Mouse (Mus musculus) hindbrain, embryonic 11.5 days (tissue): Measurements from ENCODE around the gene Lyst. TPM values are rescaled to one million over a fixed set of nuclear protein-coding genes. Genes with fewer than 3 reads are reported as not detected.
"Not testable (repeated sequence)": the region's sequence is repeated elsewhere in the genome, so short reads cannot be mapped to it uniquely, and the experiment has no call there.

Source experiments
- ATAC-seq: fragments of 200-750 bp; cut with Nextera tagmentation; 2 replicates; pipeline ENCODE4 v1.8.0; 2017; ENCODE audit warnings: mild to moderate bottlenecking, moderate TSS enrichment, moderate library complexity; ENCODE audit not compliant: low FRiP score
- DNase-seq: peaks from one replicate; pipeline ENCODE4 v3.0.0-alpha.2; 2015; ENCODE audit warnings: low spot score
- H3K27ac ChIP-seq: fragments of 300-500 bp; sonication (generic); 2 replicates; pipeline ENCODE4 v1.5.1; 2014; ENCODE audit warnings: mild to moderate bottlenecking, low read depth, low read length
- H3K27me3 ChIP-seq: fragments of 300-500 bp; sonication (generic); 2 replicates; pipeline ENCODE4 v1.6.1; 2014; ENCODE audit warnings: mild to moderate bottlenecking, low read length, moderate library complexity, mixed read lengths; ENCODE audit not compliant: control insufficient read depth, insufficient read depth
- H3K36me3 ChIP-seq: fragments of 300-500 bp; sonication (generic); 2 replicates; pipeline ENCODE4 v1.6.1; 2014; ENCODE audit warnings: mild to moderate bottlenecking, low read length, moderate library complexity, mixed read lengths; ENCODE audit not compliant: control insufficient read depth, insufficient read depth
- H3K4me1 ChIP-seq: fragments of 300-500 bp; sonication (generic); replicated peaks from 2 replicates; pipeline ENCODE4 v1.6.1; 2014; ENCODE audit warnings: low read length, mixed read lengths; ENCODE audit not compliant: control insufficient read depth, insufficient read depth
- H3K4me2 ChIP-seq: fragments of 300-500 bp; sonication (generic); replicated peaks from 2 replicates; pipeline ENCODE4 v1.6.1; 2014; ENCODE audit warnings: mild to moderate bottlenecking, low read depth, low read length
- H3K4me3 ChIP-seq: fragments of 300-500 bp; sonication (generic); 2 replicates; pipeline ENCODE4 v1.5.1; 2014; ENCODE audit warnings: low read depth, low read length
- H3K9ac ChIP-seq: fragments of 300-500 bp; sonication (generic); 2 replicates; pipeline ENCODE4 v1.6.1; 2014; ENCODE audit warnings: low read depth, low read length
- H3K9me3 ChIP-seq: fragments of 300-500 bp; sonication (generic); 2 replicates; pipeline ENCODE4 v1.6.1; 2016; ENCODE audit warnings: low read length; ENCODE audit not compliant: control insufficient read depth
- WGBS: fragments of 180-500 bp; shearing (Covaris S2); extraction: QIAGEN DNeasy Blood & Tissue Kit; methylation state at CpG from one replicate; pipeline ENCODE4 v1.1.7; 2014; 5-methylcytosine and 5-hydroxymethylcytosine counted together
- polyA plus RNA-seq: library from polyadenylated mRNA; unstranded; fragments of >200 nt; fragmentation: Nextera tagmentation; extraction: Ambion mirVana; gene quantifications from 2 replicates; pipeline ENCODE4 v1.2.1, GENCODE M21; 2014

The Lyst gene
- polyA plus RNA-seq, 1 experiment from 2014 or later = 4.7 TPM

- 1% methylated on average over 30 of the region's 30 CpGs for WGBS
- peak overlapping the region; percentile 90 for H3K4me2 ChIP-seq
- H3K9me3 ChIP-seq = no peaks in the 10 kb centered on the region
- no peak overlapping the region for H3K9ac ChIP-seq
- 0 out of 2 replicates have a peak, but pooled peaks cover 3% of the 10 kb centered on the region for H3K4me1 ChIP-seq
- H3K36me3 ChIP-seq = no peaks in the 10 kb centered on the region
- H3K27me3 ChIP-seq = peaks cover 17% of the 10 kb centered on the region
- no peak overlapping the region for H3K27ac ChIP-seq
- DNase-seq = peak; percentile 48
- peak; percentile 19 for ATAC-seq
- peak overlapping the region; percentile 59 for H3K4me3 ChIP-seq
These were observed 195.0 kb downstream of the Lyst start for GRCm38 (mm10) chr13:13784981-13785783.

DNA sequence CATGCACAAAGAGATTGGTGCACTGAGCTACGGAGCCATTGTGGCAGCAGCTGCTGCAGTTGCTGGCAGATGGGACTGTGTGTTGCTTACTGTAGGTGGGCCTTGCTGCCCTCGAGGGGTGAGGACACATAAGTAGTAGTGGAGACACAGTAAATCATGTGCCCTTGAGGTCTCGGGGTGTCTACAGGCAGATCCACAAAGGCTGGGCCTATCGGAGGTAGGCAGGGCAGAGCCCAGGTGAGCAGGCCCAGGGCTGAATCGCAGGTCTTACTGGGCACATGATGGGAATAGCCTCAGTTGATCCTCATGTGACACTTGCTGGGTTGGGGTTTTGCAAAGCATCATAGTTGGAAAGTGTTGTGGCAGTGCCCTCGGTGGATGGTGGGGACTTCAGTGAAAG, 196.8 kb downstream of the Lyst start:
- no peak for ATAC-seq
- no peaks in the 10 kb centered on the region for H3K36me3 ChIP-seq
- peaks cover 17% of the 10 kb centered on the region for H3K27me3 ChIP-seq
- no peak for DNase-seq
- no peak overlapping the region for H3K4me3 ChIP-seq
- H3K4me1 ChIP-seq = 0 out of 2 replicates have a peak, but pooled peaks cover 3% of the 10 kb centered on the region
- no peaks in the 10 kb centered on the region for H3K9me3 ChIP-seq
- no peak overlapping the region for H3K4me2 ChIP-seq
- WGBS = 84% methylated on average over 6 of the region's 6 CpGs
- H3K9ac ChIP-seq = no peak overlapping the region
- H3K27ac ChIP-seq = no peak overlapping the region

- peaks cover 14% of the 10 kb centered on the region for H3K27me3 ChIP-seq
- no peaks in the 10 kb centered on the region for H3K36me3 ChIP-seq
- H3K4me3 ChIP-seq = no peak overlapping the region
- DNase-seq (no peak), ATAC-seq (no peak)
- H3K9ac ChIP-seq = no peak overlapping the region
- 0 out of 2 replicates have a peak, but pooled peaks cover 3% of the 10 kb centered on the region for H3K4me1 ChIP-seq
- WGBS = 95% methylated on average over 4 of the region's 4 CpGs
- H3K27ac ChIP-seq = no peak overlapping the region
- no peaks in the 10 kb centered on the region for H3K9me3 ChIP-seq
- no peak overlapping the region for H3K4me2 ChIP-seq
These were observed 197.9 kb downstream of the Lyst start for GRCm38 (mm10) chr13:13788070-13788469.

GRCm38 (mm10) chr13:13791981-13792380, 201.8 kb downstream of the Lyst start:
- Histone ChIP-seq H3K4me1 (no peaks in the 10 kb centered on the region), H3K27ac (no peak overlapping the region), H3K36me3 (no peaks in the 10 kb centered on the region), H3K9me3 (no peaks in the 10 kb centered on the region), H3K27me3 (no peaks in the 10 kb centered on the region), H3K9ac (no peak overlapping the region), H3K4me2 (no peak overlapping the region), H3K4me3 (no peak overlapping the region)
- DNase-seq (no peak), ATAC-seq (no peak)
- 88% methylated on average over 3 of the region's 3 CpGs for WGBS

- Histone ChIP-seq H3K4me1 (no peaks in the 10 kb centered on the region), H3K9ac (no peak overlapping the region), H3K36me3 (no peaks in the 10 kb centered on the region), H3K27me3 (no peaks in the 10 kb centered on the region), H3K9me3 (no peaks in the 10 kb centered on the region), H3K4me2 (no peak overlapping the region), H3K27ac (no peak overlapping the region), H3K4me3 (no peak overlapping the region)
- no peak for ATAC-seq
- DNase-seq = no peak
- 26% methylated on average over 5 of the region's 5 CpGs for WGBS
These were observed 205.1 kb downstream of the Lyst start for GRCm38 (mm10) chr13:13795166-13795832.

- DNase-seq = no peak
- no peaks in the 10 kb centered on the region for H3K4me1 ChIP-seq
- 100% methylated on average over 1 of the region's 1 CpGs for WGBS
- H3K27me3 ChIP-seq = no peaks in the 10 kb centered on the region
- no peak overlapping the region for H3K4me3 ChIP-seq
- ATAC-seq = no peak
- no peak overlapping the region for H3K4me2 ChIP-seq
- no peak overlapping the region for H3K27ac ChIP-seq
- H3K9me3 ChIP-seq = no peaks in the 10 kb centered on the region
- no peaks in the 10 kb centered on the region for H3K36me3 ChIP-seq
- H3K9ac ChIP-seq = no peak overlapping the region
These were observed 205.9 kb downstream of the Lyst start for GRCm38 (mm10) chr13:13796082-13796481.

GRCm38 (mm10) chr13:13797816-13798215, 207.6 kb downstream of the Lyst start:
- 93% methylated on average over 12 of the region's 12 CpGs for WGBS
- H3K4me2 ChIP-seq, H3K36me3 ChIP-seq, H3K27ac ChIP-seq, DNase-seq, H3K27me3 ChIP-seq, H3K4me3 ChIP-seq, H3K9ac ChIP-seq, H3K4me1 ChIP-seq, ATAC-seq, H3K9me3 ChIP-seq: not testable (repeated sequence)

GRCm38 (mm10) chr13:13798775-13799174, 208.6 kb downstream of the Lyst start:
- H3K9ac ChIP-seq = no peak overlapping the region
- no peaks in the 10 kb centered on the region for H3K27me3 ChIP-seq
- no peaks in the 10 kb centered on the region for H3K9me3 ChIP-seq
- no peak for ATAC-seq
- H3K4me1 ChIP-seq = no peaks in the 10 kb centered on the region
- DNase-seq = no peak
- H3K36me3 ChIP-seq = no peaks in the 10 kb centered on the region
- 90% methylated on average over 8 of the region's 8 CpGs for WGBS
- no peak overlapping the region for H3K4me2 ChIP-seq
- no peak overlapping the region for H3K4me3 ChIP-seq
- no peak overlapping the region for H3K27ac ChIP-seq
